Mouse (Mus musculus) embryo, embryonic 9.5 days (tissue): ENCODE data around the gene Trim25.
"Not testable (repeated sequence)": the region's sequence is repeated elsewhere in the genome, so short reads cannot be mapped to it uniquely, and the experiment has no call there.

Experiments
- DNase-seq: peaks from one replicate; pipeline ENCODE4 v3.0.0-alpha.2; 2017; ENCODE audit errors: extremely low spot score

Gene Trim25

DNA sequence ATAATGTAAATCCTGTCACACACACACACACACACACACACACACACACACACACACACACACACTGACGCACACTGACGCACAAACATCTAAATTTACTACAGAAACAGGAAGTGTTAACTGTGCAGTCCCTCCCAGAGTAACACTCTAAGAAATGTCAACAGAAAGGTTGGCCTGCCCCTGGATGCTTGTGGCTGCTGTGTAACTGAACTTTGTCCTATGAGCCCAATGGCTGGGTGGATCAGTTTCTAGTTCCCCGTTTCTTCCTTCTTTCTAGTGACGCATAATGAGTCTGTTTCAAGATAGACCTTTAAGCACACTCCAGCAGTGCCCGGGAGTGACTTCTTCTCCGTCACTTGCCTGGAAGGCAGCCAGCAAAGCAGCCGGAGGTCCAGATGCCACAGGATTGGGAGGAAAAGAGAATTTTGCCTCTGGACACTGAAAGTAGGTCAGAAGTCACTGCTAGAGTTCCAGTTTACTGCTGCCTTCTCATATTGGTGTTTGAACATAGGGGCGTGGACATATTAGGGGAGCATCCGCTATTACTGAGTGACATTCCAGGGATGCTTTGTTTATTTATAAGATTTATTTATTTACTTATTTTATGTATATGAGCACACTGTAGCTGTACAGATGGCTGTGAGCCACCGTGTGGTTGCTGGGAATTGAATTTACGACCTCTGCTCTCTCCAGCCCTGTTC, 25.2 kb downstream of the Trim25 start:
- no peak for DNase-seq

DNA sequence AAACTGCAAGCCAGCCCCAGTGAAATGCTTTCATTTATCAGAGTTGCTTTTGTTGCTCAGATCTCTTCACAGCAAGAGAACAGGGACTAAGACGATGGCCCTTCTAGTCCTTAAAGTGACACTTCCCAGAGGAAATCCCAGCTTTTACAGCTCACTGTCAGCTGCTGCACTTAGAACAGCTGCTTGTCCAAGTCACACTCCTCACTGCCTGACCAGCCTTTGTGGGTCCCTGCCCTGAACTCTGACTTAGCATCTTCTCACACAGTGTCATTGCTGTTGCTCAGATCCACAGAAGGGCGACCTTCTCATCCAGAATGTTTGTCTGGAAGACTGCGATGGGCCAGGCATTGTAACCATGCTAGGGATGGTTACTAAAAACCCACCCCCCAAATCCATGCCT, 26.4 kb downstream of the Trim25 start:
- DNase-seq, result no peak

DNA sequence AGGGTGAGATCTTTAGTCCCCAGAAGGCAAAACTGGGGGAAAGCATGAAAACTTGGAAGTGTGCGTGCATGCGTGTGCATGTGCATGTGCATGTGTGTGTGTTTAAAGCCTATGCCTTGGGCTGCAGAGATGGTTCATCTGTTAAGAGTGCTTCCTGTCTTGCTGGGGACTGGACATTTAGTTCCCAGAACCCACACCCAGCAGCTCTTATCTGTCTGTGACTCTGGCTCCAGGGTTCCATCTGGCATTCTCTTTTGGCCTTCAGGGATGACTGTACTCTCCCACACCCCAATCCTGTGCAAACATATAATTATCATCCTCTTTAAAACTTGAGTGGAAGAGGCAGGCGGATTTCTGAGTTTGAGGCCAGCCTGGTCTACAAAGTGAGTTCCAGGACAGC, 26.9 kb downstream of the Trim25 start:
- no peak for DNase-seq

DNA sequence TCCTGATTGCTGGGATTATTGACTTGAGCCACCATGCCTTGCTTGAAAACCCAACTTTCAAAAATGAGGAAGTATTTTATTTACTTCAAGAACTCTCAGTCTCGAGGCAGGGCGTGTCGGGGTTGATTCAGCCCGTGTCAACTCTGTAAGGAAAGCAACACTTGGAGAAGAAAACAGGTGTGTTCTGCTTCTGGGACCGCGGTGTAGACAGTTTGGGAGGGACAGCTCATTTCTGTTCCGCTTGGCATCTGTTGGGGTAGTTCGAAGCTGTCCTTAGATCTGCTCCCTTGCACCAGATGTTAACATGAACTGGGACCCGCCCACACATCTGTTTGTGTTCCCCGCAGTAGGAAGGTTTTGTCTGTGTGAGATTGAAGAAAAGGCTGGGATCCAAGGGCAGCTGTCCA, 28.8 kb downstream of the Trim25 start:
- no peak for DNase-seq

DNA sequence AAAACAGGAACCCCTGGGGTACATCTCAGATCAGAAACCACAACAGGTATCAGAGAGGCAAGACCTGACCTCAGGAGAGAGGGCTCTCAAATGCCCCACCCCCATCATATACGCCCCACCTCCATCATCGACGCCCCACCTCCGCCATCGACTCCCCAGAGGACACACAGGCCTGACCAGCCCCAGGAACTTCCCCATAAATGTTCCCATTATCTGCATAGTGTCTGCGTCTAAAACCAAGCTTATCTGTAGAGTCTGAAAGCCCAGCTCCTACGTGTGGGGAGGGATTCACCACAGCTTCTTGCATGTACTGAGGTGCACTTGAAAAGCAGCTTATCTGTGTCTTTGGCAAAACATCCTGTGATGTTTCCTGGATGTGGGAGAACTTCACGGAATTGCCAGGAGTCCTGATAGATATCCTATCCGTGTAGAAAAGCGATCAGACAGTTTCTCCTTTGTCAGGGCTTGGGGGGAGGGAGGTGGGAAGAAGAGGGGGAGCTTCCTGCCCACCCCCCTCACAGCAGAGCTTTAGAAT, 29.8 kb downstream of the Trim25 start:
- DNase-seq, result no peak

DNA sequence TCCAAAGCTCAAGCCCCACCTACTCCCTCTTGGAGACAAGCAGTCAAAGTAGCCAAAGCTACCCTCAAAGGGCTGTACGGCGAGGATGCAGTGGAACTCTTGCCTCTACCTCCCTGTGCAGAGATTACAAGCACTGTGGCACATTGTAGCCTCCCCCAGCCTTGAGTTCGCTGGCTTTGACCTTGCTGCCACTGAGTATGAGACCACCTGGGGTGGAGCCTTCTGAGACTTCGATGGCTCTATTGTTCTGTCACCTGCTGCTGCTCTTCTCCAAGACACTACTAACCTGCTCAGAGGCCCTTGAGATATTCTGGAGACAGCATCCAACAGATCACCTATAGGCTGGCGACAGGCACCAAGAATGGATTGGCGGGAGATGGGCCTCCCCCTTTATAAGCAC, 31.4 kb downstream of the Trim25 start:
- DNase-seq, result no peak

DNA sequence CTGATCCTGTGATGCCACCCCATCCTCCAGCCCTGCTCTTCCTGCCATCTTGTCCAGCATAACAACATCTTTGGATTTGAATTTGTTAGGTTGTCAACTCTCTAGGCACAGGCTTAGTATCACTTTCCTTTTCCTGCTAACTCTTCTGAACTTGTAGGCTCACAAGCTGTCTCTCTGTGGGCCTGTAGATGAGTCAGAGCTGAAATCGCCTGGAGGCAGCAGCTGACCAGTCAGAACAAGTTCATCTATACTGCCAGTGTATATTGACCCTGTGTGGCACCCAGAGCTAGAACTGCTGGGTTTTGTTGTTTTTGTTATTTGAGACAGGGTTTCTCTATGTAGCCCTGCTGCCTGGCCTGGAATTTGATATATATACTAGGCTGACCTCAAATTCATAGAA, 32.0 kb downstream of the Trim25 start:
- DNase-seq, result no peak

DNA sequence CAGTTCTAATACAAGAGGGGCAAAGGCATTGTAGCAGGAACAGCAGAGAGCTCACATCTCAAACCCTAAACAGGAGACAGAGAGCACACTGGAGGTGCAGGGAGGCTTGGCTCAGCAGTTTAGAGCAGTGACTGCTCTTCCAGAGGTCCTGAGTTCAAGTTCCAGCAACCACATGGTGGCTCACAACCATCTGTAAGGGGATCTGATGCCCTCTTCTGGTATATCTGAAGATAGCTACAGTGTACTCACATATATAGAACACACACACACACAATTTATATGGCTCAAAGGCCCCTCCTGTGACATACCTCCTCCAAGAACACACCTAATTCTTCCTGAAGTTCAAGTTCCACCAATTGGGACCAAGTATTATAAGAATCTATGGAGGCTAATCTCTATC, 35.4 kb downstream of the Trim25 start:
- DNase-seq, result no peak

DNA sequence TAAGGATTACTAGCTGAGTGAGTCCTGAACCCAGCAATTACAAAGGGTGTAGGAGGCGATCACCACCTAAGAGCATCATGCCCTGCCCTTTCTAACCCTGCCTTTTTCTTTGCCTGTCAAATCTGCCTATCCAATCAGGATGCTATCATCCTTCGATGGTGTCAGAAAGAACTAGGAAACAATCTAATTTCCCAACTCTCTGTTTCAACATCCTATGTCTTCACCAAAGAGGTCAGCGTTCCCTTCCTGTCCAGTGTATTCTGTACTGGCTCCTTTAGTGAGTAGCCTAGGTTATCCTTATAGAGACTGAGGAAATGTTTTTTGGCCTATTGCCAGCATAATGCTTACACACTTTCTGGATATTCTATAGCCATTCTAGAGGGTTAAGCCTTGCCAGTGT, 36.4 kb downstream of the Trim25 start:
- DNase-seq, result no peak

DNA sequence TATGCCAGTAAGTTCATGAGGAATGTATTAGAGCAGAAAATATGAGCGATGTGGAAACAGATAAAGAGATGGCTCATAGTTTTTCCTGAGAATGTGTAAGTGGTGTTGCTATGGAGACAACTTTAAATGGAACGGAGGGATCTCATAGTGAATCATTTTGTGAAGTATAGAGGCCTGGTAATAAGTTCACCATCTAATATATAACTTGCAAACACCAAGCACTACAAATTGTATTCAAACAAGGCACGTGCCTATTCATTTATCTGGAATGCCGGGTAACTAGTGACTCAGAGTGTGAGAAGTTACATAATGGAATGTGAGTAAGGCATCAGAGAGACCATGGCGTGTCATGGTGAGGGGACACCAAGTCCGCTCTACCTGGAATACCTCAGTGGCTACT, 39.3 kb downstream of the Trim25 start:
- DNase-seq, result no peak

DNA sequence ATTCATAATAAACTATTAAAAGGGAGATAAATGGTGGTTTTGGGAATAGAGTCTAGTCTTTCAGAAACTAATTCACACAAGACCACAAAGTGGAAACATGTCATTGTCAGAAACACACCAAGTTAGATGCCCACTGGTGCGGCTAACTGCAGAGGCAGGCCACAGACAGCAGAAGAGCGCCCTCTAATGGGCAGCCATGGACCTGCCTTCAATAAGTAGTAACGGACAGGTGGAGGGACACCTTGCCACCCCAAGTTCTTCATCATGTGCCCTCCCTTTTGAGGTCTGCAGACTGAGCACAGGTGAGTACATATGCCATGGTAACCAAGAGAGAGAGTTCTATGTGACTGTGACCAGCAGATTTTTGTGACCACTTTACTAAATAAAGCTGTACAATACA, 40.1 kb downstream of the Trim25 start:
- DNase-seq, result no peak

DNA sequence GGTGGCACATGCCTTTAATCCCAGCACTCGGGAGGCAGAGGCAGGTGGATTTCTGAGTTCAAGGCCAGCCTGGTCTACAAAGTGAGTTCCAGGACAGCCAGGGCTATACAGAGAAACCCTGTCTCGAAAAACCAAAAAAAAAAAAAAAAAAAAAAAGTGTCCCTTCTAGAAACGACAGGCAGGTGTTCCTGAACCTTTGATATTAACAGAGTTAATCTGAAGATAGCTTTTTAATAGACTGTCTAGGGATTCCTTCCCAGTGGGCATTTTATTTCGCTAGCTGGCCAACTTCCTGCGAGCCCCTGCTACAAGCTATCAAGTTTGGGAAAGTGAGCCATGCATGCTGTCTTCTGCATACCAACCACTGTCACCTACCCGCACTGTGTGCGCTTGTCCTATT, 41.9 kb downstream of the Trim25 start:
- DNase-seq, result not testable (repeated sequence)

DNA sequence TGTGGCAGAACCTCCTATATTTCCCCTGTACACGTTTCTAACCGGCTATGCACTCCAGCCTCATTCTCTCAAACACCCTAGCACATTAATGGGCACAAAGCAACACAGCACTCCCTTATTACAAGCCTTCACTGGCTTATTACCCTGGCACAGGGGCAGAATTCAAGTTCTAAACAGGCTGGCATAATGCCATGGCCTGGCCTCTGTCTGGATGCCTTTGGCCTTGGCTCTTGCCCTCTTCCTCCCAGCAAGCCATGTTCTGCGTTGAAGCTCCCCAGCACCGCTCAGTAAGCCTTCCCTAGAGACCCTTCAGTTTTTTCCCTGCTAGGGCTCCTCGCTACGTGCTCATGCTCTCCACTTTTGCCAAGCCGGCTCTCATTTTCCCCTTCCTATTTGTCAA, 43.9 kb downstream of the Trim25 start:
- DNase-seq, result no peak

DNA sequence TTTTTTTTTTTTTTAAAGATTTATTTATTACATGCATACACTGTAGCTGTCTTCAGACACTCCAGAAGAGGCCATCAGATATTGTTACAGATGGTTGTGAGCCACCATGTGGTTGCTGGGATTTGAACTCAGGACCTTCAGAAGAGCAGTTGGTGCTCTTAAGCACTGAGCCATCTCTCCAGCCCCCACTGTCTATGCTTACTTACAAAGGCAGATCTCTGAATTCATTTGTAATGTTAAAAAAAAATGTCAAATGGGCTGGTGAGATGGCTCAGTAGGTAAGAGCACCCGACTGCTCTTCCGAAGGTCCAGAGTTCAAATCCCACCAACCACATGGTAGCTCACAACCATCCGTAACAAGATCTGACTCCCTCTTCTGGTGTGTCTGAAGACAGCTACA, 46.3 kb downstream of the Trim25 start:
- DNase-seq, result not testable (repeated sequence)

DNA sequence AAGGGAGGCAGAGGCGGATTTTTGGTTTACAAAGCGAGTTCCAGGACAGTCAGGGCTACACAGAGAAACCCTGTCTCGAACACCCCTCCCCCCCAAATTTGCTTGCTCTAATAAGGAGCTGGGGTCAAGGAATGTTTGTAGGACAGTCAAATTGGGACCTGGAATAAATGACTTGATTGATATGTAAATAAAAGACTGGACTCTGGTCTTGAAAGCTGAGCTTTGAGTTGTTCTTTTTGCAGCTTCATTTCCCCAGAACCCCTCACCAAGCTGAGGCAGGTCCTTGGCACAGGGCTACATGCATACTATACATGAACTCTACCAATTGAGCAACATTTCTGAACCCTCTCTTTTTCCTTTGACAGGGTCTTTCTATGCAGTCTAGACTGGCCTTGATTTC, 46.8 kb downstream of the Trim25 start:
- no peak for DNase-seq

DNA sequence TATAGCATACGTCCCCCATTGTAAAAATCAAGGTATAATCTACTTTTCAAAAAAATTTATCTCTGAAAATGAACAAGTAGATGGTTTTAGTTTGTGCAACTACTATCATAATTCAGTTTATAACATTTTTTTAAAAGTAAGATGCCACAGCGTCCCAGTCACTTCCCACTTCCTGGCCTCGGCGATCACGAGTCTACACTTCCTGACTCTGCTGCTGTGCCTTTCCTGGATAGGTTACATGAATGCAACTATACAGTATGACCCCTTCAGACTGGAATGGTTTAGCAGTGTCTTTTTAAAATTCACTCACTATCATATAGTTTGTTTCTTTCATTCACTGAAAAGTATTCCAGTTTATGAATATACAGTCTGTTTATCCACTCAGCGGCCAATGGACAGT, 52.6 kb downstream of the Trim25 start:
- DNase-seq, result no peak

DNA sequence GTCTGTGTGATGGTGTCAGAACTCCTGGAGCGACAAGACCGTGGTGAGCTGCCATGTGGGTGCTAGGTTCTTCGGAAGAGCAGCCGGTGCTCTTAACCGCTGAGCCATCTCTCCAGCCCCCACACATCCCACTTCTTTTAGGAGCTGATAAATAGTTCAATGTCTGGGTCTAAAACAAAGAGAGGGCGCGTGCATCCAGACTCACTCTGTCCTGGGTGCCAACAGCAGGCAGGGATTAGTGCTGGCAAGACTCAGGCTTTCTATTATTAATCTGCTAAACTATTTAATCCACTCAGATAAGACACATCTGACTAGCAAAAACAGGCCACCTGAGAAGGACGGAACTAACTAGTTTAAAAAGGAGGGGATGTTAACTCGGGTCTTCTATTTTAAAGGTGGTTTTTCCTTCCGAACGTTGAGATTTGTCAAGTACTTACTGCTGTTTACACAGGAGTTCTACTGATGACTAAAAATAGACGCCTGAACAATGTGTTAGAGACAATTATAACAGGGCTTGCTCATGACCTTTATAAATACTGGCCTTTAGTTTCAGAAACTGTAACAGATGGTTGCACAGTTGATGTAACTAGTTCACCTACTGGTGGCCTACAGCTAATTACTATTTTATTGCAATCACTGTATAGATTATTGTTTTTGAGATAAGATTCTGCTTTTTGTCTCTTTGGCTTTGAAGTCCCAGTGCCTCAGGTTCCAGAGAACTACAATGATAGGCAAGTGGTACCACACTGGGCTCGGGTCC, 56.9 kb downstream of the Trim25 start:
- no peak for DNase-seq

DNA sequence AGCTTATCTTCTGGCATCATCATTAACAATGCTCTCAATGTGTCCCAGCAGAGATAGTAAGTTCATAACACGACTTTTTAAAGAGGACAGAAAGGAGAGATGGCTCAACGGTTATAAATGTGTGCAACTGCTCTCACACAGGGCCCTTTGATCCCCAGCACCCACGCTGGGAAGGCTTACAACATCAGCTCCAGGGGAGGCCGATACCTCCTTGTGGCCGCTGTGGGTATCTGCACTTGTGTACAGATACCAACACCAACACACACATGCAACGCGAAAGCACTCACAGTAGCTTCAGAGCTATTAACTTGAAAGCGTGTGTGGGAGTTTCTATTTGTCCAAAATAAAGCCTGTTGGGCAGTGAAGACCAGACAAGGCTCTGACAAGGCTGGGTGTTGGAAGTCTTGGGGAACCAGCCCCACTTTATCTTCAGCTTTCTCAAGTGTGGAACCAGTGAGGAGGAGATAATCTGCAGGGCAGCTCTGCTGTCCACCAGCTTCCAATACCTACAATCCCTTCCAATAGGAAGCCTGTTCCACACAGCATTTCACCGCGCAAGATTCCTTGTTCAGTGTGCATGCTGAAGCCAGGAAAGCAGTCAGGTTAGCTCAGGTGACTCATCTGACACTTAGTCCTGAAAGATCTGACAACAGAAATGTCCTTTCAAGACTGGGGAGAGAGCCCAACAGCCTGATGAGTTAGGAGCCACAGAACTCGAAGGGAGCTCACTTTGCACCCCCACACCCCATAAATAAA, 59.5 kb downstream of the Trim25 start:
- DNase-seq, result no peak

DNA sequence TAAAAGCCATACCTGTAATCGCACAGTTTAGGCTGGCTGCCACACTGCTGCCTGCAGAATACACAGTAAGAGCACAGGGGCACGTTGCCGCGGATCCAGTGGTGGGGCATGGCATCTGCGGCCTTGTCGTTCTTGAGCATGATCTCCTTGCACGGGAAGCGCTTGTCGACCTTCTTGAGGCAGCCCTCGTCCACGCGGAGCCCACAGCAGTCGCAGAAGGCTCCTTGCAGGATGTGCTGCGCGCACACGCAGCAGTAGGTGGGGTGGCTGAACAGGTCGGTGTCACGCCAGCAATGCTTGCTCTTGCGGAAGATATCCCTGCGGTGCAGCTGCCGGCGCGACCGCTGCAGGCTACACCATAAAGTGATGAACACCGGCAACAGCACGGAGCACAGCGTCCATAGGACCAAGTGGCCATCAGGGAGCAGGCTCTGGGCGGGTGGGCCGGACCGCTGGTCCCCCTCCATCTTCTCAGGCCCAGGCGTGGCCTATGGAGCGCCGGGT, 60.8 kb downstream of the Trim25 start:
- DNase-seq, result peak; percentile 70

DNA sequence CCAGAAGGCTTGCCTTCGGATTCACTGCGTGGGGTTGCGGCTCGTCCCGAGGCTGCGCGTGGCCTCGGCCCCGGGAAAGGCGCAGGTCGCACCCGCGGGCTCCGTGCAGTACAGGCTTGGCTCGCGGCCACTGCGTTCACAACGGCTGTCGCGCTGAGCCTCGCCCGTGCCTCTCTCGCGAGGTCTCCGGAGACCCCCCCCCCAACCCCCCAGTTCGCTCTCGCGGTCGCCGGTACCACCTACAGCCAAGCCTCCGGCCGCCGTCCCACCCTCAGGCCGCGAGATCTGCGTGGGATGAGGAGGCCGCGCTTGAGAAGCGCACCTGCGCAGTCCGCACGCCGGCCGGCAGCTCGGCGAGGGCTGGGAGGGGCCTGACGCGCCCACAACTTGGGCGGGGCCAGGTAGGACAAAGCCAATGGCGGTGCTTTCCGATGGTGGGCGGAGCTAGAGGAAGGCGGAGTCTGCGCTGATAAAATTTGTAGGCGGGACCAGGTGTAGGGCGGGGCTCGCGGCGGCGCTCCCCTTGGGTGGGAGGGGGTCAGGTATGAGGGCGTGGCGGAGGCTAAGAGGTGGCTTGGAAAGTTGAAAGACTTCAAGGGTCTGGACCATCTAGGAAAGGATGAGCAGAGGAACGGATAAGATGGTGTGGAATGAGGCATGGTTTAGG, 61.4 kb downstream of the Trim25 start:
- DNase-seq, result peak; percentile 94

DNA sequence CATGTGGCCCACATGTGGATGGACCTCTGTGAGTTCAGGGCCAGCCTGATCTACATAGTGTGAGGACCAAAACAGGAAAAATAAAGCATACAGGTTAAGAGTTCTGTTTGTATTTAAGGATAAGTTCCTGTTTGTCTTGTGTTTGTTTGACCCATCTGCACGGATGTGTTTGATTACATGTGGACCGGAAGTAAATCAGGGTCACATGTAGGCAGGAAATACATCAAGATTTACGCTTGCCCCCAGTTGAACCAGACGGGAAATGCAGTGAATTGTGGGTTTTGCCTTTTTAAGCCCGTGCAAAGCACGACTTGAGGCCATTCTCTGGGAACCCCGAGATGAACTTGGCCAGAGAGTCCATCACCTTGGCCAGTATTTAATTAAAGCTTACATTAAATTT, 62.2 kb downstream of the Trim25 start:
- DNase-seq, result no peak

DNA sequence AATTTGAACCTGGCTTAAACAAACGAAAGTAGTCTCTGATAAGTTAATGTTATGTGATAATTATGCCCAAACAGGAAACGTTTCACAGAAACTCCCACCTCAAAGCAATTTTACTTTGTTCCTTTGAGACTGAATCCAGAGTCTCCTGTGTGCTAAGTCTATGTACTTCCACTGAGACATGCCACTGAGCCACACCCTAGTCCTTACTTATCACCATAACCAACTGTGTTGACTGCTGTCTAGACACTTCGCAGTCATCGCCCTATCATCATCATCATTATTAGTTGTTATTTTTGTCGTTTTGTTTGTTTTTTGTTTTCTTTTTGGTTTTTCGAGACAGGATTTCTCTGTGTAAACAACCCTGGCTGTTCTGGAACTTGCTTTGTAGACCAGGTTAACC, 65.1 kb downstream of the Trim25 start:
- no peak for DNase-seq
